ENCODE assay signal across 8 mouse cellular contexts in the genomic region with DNA sequence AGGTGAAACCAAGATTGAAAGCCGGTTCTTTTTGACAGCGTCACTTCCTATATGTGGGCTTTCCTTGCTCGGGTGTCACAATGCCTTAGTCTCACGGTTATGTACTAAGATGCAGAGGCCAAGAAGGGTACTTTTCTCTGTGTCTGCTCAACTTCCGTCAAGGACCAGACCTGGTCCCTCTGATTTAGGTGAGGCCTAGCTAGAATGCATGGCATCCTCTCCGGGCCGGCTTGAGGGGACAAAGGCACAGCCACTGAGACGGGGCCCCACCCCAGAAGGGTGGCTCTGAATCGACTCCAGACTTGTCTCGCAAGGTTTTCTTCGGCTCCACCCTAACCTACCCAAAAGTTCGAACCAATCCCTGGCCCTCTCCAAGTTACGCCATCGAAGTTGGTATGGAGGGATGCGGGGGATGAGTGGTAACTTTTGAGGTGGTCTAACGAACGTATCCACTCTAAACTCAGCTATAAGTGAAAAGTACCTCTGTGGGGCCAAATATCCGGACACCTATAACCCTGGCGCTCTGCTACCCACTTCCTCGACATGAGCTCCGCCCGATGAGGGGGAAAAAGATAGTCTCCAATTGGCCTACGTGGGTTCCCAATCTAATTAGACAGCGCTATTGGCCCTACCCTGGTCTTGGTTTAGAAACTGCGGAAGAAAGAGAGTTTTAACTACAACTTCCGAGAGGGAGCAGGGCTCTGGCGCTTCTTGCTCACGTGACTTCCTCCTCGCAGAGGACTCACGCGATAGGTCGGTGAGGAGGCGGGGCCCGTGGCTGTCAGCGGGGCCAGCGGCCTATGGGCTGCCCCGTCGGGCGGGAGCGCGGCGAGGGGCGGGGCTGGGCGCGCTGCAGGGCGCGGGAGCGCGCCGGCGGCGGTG. TPM values are rescaled to one million over a fixed set of nuclear protein-coding genes. Genes with fewer than 3 reads are reported as not detected.
DNase-seq lines count a peak whose midpoint lies in the region; ATAC-seq lines count a peak whose summit lies in the region.

A gene (plus strand): TSS at position 110 of the 882 bp plus-strand sequence.

- no peaks in the 10 kb centered on the region for H3K36me3 ChIP-seq in hindbrain, embryonic 16.5 days (ENCODE audit: control insufficient read depth, insufficient read depth, low read length)
- no peaks in the 10 kb centered on the region for H3K36me3 ChIP-seq in macrophage (ENCODE audit: inconsistent target)

- no peaks in the 10 kb centered on the region for H3K27me3 ChIP-seq in hindbrain, embryonic 16.5 days (replicated peaks; ENCODE audit: control insufficient read depth, insufficient read depth, low read length)

- ATAC-seq in hindbrain, embryonic 16.5 days = peak; percentile 98

- H3K4me2 ChIP-seq in hindbrain, embryonic 16.5 days (ENCODE audit: low read length) = peak within 1 kb of the TSS; percentile 84

- DNase-seq in WW6 (ENCODE audit: low read depth, low spot score) = peak; percentile 97
- DNase-seq in cerebellum, postnatal 4 days (ENCODE audit: low spot score in 2 of 2) = peak; percentile 85 to 93
- DNase-seq in gastrocnemius, adult 18-20 months (ENCODE audit: low spot score) = peak; percentile 95
- peak; percentile 92 to 96 for DNase-seq in left cerebral cortex, adult 18-20 months (ENCODE audit: low spot score in 2 of 2)
- DNase-seq in right cerebral cortex, adult 18-20 months = peak; percentile 97
- DNase-seq in urinary bladder, postnatal 10 days (ENCODE audit: low spot score) = peak; percentile 81

- H3K9me3 ChIP-seq in hindbrain, embryonic 16.5 days (ENCODE audit: control insufficient read depth, low read length) = no peaks in the 10 kb centered on the region

- peaks cover 23% of the 10 kb centered on the region for H3K4me1 ChIP-seq in hindbrain, embryonic 16.5 days (ENCODE audit: control insufficient read depth, insufficient read depth, low read depth, low read length)

- peak within 1 kb of the TSS; percentile 91 for H3K27ac ChIP-seq in hindbrain, embryonic 16.5 days (ENCODE audit: low read depth, low read length)
- H3K27ac ChIP-seq in macrophage = peak within 1 kb of the TSS; percentile 83

- 1% methylated on average over 43 of the region's 52 CpGs for WGBS in hindbrain, embryonic 16.5 days
- under 1% methylated on average over 42 of the region's 52 CpGs for WGBS in macrophage (ENCODE audit: missing documents)

- H3K79me2 ChIP-seq in macrophage (ENCODE audit: inconsistent target) = peaks cover 37% of the 10 kb centered on the region

- peak within 1 kb of the TSS; percentile 96 for H3K4me3 ChIP-seq in hindbrain, embryonic 16.5 days (ENCODE audit: low read length)
- peak within 1 kb of the TSS; percentile 57 for H3K4me3 ChIP-seq in macrophage (ENCODE audit: inconsistent target)

- peak within 1 kb of the TSS; percentile 89 for H3K9ac ChIP-seq in hindbrain, embryonic 16.5 days (ENCODE audit: low read depth, low read length)

RNA-seq across cellular contexts. Expression of the gene that starts here (rescaled TPM):
- 10 to 100 TPM; 26.2 to 27.9 TPM for total RNA-seq in gastrocnemius, adult 18-20 months (2021)
- 2.1 and 2.6 TPM in 2 replicates for polyA plus RNA-seq in hindbrain, embryonic 16.5 days (2015; fragmentation: Nextera tagmentation; extraction: Ambion mirVana)
- 10 to 100 TPM; 10.5 to 12.4 TPM for total RNA-seq in left cerebral cortex, adult 18-20 months (2021)
- total RNA-seq in macrophage (2018; cell fraction: chromatin; rRNA removed) = 10 to 100 TPM; 10.3 to 83.3 (median 38.5) TPM
- 10 to 100 TPM; 19.5 to 40.4 (median 33.9) TPM for total RNA-seq in macrophage (2018; cell fraction: cytosol; rRNA removed)
- 10 to 100 TPM; 12.0 to 86.7 (median 34.1) TPM for total RNA-seq in macrophage (2018; cell fraction: nucleus; rRNA removed)
- 21.3 to 25.2 TPM (median 22.3 TPM) in 3 replicates for polyA plus RNA-seq in macrophage (2018)

Comparison
In these comparisons a context has a peak if more than half of its experiments do, and no peak if none do; other contexts are left out.
1. Peak in every context shown above with its lines: DNase-seq, ATAC-seq, H3K4me3 ChIP-seq and H3K27ac ChIP-seq.